Mouse (Mus musculus) heart, postnatal 14 days (tissue): Measurements from ENCODE around the gene Dock10. TPM values are rescaled to one million over a fixed set of nuclear protein-coding genes. Genes with fewer than 3 reads are reported as not detected.
"Not testable (repeated sequence)": the region's sequence is repeated elsewhere in the genome, so short reads cannot be mapped to it uniquely, and the experiment has no call there.

Experiments
- DNase-seq, 2 experiments: peaks; one replicate each; pipeline ENCODE4 v3.0.0; 2021 to 2022
- intact Hi-C: fragments of 180-260 bp; cut with DNase I; formaldehyde crosslinking; loops from one replicate; pipeline ENCODE4 v1.15.1; 2025
- long read RNA-seq, 2 experiments: library from polyadenylated mRNA; stranded (forward); transcript quantifications; one replicate each; pipeline ENCODE4 v2.0.0; 2021
- total RNA-seq, 2 experiments: library from RNA; stranded (reverse); gene quantifications; 2 replicates each; pipeline ENCODE4 v1.2.3; 2021

The Dock10 gene
- 1 to 10 TPM; 8.0 to 8.4 TPM for total RNA-seq
- long read RNA-seq, experiment 1, partial matches to known transcripts, result 1 of 2 reads
- long read RNA-seq, experiment 1, other reads (novel, unspliced or antisense), result 1 of 2 reads
- long read RNA-seq, experiment 2, partial matches to known transcripts, result 0 of 1 reads
- long read RNA-seq, experiment 2, other reads (novel, unspliced or antisense), result 1 of 1 reads

DNA sequence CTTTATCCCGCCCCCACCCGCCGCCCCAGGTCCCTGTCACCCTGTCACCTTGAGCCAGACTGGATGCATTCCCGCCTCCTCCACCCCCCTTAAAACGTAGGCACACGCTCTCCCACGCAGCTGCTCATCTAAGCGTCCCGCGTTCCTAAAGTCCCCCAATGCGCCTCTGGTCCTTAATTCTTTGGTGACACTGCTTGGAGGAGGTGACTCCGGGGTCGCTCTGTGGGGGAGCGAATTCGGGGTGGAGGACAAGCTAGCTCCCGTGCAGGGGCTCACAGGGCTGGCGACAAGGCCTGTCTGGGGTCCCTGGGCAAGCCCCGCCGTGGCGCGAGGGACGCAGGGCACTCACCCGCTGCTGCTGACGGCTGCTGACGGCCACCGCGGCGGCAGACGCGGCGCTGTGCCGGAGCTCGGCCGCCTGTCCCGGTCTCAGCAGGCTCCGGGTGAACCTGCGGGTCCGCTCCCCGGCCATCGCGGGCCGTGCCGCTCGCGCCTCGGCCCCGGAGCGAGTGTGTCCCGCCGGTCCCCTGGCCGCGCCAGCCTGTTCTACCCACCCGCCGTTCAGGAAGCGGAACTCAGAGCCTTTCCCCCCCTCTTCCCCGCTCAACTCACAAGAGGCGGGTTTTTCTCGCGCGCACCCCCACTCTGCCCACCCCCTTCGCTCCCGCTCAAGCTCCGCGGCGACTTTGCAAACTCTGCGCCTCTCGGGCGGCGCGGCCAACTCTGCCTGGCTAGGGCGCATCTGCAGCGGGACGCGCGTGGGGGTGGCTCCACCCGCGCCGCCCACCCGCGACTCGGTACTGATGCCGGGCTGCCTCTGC is at the start of gene Dock10:
Gene Dock10, minus strand, starts transcription at position 551 of the 821 bp plus-strand sequence.
- peak; percentile 44 to 46 for DNase-seq
- intact Hi-C loops, result no loop called here

DNA sequence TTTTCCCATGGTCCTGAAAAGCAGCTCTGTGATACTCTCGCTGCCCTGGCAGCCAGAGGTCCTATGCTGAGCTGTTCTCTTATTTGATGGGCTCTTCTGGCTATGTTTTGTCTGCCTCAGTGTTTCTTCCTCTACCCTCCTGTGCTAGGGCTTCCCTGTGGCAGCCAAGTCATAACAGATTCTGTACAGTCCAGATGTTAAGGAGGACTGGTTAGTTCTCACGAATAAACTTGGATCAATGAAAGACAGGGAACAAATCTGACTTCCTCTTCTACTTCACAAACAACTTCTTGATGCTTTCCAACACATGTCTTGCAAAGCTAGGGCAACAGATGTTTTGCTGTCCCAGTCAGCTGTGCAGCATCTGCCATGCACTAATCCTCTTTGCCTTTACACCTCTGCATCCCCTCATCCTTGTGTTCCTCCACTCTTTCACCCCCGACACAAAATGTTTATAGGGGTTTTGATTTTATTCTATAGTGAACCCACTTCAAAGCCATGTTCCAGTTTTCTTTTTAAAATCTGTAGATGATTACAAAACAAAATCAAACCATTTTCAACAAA is 48.6 kb upstream of the Dock10 start:
- intact Hi-C loops, result no loop called here
- DNase-seq, result no peak

DNA sequence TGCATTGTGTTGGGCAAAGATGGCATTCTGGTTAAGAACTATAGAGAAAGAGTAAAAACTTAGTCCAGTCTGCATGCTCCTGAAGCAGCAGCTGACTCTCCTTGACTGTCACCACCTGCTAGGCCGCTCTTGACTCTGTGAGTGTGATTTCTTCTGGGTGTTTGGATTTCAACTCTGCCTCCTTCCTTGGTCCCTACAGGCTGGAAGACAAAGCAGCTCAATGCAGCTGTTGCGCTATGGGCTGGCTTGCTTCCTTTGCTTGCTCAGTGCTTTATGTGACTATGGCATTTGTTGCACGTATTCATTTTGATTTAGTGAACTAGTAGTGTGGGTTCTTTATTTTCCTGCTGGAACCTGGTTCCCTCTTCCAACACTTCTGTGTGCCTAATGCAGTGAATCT is 43.7 kb upstream of the Dock10 start:
- DNase-seq, result peak in 1 of 2 experiments; percentile 1
- intact Hi-C loops, result no loop called here

DNA sequence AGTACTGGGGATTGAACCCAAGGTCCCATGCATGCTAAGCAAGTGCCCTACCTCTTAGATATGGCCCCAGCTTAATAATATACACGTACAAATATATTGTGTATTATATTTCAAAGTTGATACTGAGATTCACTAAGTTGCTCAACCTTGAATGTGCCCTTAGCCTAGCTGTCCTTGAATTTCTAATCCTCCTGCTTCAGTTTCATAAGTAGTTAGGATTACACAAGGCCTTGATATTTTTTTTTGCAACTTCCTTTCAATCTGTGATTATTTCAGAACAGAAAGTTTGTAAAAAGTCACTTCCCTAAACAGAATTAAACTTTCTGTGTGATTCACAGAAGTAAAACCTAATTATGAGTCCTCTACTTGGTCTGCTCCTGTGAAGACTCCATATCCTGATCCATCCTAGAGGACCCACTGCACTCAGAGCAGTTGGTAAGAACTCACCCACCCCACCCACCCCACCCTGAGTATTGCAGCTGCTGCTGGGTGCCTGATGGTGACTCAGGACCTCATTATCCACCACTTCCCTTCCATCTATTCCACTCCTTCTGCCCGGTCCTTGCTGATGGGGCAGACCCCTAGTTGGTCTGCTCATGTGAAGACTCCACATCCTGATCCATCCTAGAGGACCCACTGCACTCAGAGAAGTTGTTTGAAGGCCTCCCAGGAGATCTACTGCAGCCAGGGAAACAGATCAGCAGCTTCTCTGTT is 26.9 kb upstream of the Dock10 start:
- intact Hi-C loops, result no loop called here
- DNase-seq, result no peak

DNA sequence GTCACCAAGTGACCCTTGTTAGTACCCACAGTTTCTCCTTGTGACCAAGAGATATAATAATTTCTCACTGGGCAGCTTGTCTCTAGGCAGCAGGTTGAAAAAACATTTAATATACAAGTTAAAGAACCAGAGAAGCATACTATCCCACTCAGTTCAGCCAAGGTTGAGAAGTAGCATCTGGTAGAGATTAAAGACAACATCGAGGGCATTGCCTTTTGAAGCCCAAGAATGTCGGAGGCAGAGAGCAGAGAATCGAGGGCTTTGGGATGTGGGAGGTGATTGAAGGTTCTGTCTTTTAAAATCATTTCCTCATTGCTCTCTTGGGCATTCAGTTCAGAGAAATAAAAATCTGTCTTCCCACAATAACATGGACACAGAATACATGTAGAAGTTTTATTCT is 25.8 kb upstream of the Dock10 start:
- no peak for DNase-seq
- intact Hi-C loops, result no loop called here

DNA sequence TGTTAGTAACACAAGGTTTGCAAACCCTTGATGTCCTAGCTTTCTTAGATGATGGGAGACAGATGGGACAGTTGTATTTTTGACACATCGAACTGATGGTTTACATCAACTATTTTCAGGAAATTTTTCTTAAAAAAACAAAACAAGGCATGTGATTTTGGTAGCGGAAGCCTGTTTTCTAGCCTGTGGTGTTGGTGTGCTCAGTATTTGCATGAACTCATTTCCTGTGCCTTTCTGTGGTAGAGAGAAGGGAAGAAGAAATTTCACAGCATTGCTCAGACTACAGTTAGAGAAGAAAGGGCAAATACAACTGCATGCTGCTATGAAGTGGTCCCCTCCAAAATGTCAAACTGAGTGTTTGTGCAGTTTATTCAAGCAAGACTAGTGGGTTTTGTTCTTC is 7.2 kb upstream of the Dock10 start:
- DNase-seq, result no peak

DNA sequence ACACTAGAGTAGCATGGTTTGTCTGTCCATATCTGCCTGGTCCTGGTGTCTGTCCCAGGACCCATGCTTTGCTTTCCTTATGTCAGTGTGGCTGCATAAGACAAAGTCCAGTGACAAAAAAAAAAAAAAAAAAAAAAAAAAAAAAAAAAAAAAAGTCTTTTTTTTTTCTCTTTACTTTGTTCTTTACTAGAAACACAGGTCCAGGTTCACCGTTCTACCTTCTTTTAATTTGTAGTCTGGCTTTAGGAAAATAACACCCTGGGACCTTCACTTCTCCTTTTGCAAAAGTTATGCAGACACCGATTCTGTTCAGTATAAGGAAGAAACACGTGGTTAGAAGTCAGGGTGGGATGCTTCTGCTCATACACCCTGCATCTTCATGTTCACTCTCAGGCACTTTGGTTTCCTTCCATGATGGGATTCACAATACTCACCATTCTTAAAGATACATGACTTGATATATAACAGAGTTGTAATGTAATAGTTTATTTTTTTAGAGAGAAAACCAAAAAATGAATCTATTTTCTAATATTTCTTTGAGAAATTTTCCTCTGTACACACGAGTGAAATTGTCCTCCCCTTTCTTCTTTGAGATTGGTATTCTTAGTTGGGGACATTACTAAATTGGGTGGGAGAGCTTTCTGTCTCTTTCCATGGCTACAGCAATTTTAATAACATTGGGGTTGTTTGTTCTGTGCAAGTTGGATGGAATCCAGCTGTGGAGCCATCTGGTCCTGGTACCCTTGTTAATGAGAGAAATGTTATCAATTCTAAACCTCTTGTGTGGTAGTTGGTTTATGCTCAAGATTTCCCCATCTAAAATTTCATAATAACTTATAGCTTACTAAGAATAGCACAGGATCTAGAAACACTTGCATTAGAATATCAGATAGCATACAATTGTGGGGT is 5.0 kb upstream of the Dock10 start:
- intact Hi-C loops, result no loop called here
- DNase-seq, result no peak

More for the DNA sequence above, 7.2 kb upstream of the Dock10 start:
- intact Hi-C loops, result no loop called here

DNA sequence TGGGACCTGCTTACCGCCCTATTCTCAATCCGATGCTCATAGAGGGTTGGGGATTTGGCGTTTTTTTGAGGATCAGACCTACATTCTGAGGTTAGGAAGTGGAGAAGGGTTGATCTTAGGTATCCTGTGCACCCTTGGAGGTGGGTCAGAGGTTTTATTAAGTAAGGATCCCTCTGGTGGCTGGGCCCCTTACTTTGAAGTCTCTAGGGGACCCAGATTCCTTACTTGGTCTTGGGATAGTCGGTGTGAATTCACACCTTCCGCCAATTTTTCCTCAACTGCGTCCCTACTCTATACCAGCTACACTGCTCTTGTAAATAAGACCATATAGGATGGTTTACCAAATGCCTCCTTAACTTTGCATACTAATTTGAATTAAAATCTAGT is 464 bp upstream of the Dock10 start:
- DNase-seq, result no peak
- intact Hi-C loops, result no loop called here

DNA sequence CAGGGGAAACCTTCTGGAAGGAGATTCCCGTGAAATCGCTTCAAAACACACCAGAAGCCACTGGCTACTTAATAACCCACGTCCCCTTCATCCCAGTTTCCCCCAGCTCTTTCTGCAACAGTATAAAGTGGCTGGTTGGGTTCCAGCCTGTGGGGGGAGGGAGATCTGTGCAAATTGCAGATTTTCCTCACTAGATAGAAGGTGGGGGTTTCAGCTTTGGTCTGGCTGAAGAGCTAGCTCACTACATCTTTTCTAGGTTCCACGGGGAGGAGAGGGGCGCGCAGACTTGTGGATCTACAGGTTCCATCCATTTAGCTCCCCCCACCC is 714 bp downstream of the Dock10 start:
- DNase-seq, result no peak
- intact Hi-C loops, result no loop called here

DNA sequence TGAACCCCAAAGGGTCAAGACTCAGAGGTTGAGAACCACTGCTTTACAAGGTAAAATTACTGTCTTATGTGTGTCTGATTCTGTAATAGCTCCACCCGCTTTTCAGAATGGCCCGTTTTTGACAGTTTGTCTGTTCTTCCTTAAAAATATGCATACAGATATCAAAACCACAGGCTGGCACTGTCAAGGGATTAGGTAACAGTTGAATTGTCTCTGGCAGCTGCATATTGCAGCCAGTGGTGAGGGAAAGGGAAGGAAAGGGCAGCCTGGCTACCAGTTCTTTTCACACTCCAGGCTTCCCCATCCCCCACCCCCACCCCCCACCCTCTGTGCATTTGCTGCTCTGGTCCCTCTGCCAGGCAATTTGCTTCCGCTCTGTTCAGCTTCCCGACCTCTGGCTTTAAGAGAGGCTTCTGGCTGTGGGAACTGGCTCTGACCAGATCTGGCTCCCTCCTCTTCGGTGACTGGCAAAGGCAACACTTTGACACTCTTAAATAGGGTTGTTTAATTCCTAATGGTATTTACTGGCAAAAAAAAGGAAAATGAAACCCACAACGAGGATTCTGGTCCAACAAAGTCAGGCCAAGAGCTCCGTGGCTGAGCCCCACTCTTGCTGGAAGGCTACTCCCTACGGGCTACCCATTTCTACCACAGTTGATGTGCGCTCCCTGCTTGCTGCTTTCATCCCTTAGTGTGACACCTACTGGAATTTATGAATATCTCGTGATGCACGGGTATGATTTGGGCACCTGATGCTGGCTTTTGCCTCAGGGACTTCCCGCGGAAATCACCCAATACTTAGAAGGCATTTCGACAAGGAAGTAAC is 1.3 kb downstream of the Dock10 start:
- peak in 1 of 2 experiments; percentile 11 for DNase-seq
- intact Hi-C loops, result no loop called here

DNA sequence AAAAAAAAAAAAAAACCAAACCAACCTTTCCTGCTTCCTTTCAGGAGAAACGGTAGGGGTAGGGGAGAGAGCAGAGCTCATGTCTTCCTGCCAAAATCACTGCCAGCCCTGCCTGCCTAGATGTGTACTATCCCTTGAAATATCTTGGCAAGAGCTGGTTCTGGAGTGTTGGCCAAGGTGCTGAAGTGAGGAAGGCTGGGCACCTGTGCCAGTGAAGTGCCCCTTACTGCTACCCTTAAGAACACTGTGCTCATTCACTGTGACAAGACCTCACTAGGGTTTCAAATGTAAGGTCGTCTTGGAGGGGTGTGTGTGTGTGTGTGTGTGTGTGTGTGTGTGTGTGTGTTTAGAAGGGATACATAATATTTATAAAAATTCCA is 2.3 kb downstream of the Dock10 start:
- peak in 1 of 2 experiments; percentile 5 for DNase-seq
- intact Hi-C loops, result no loop called here

DNA sequence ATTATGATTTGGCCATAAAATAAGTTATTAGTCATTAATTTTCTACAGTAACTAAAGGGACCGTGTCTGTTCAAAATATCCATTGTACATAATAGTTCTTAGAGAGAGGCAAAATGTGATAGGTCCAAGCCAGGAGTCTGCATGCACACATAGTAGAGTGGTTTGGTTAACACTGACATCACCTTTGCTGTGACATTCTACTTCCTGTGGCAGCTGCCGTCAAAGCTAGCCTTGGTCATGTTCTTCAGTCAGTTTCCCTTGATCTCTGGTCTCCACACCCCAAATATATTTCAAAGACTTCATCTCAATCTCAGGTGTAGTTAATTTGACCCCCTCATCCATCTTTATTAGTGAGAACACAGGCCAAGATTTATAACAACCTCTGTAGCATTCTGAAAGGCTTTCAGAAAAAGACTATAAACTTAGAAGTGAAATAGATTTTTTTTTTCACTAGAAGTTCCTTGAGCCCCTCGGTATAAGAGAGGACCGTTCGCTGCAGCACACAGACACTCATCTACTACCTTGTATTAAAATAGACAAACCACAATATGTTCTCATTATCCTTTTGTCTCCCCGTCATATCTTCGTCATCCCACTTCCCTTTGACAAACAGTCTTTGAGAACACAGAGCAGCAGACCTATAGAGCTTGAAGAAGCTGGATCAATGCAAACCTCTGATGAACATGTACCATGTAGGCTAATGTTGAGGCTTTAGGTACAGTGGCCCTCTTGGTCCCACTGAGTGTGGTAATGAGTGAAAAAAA is 2.8 kb downstream of the Dock10 start:
- intact Hi-C loops, result no loop called here

DNA sequence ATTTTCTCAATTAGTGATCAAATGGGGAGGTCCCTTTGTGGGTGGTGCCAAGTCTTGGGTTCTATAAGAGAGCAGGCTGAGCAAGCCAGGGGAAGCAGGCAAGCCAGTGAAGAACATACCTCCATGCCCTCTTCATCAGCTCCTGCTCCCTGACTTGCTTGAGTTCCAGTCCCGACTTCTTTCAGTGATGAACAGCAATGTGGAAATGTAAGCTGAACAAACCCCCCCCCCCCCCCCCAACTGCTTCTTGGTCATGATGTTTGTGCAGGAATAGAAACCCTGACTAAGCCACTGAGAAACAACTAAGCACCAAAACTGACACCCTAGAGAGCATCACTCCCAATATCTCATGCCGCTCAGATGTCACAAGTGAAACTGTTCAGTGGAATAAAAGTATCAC is 9.2 kb downstream of the Dock10 start:
- intact Hi-C loops, DNase-seq: not testable (repeated sequence)

More for the DNA sequence above, 2.8 kb downstream of the Dock10 start:
- no peak for DNase-seq

DNA sequence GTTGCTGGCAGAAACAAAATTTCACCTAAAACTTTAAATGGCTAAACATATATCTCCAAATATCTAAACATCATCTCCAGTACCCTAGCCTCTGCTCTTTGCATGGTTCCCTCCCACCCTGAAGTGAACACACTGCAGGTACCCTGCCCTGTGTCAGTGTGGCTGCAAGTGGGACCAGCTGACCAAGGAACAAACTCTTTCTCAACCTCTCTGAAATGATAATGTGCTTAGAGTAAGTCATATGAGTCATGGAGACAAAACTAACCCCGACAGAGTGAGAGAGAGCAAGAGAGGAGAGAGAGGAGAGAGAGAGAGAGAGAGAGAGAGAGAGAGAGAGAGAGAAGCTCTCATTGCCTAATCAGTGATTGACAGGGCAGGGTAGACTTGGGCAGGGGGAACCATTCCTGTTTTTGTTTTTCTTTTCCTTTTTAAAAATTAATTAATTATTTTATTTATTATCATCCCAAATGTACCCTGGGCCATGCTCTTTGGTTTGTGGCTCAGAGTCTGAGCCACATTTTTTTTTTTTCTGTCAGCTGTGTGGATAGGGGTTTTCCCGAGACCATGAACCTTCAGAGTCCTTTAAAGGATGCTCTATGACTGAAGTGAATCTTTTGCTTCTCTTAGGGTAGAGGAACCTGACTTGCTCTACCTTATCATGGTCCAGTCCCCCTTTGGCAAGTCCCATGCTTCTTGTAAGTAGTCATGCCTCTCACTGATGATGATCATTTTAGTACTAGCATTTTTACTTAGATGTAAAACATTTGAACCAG is 11.4 kb downstream of the Dock10 start:
- DNase-seq, result no peak
- intact Hi-C loops, result no loop called here

DNA sequence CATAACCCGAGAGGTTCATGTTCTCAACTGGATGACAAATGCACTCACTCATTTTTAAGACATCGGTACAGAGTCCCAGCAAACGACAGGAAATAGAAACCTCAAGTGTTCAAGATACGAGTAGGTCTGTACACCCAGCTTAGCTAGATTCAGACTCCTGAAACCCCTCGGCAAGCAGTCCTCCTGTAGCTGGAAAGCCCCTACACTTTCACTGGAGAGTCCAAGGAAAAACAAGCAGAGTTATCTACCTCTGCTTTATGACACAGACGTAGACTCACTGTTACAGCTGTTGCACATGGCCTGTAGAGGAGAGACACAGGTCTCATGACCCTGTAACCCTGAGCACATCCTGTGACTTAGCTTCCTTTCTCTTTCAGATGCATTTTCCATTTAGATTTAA is 12.1 kb downstream of the Dock10 start:
- no peak for DNase-seq

DNA sequence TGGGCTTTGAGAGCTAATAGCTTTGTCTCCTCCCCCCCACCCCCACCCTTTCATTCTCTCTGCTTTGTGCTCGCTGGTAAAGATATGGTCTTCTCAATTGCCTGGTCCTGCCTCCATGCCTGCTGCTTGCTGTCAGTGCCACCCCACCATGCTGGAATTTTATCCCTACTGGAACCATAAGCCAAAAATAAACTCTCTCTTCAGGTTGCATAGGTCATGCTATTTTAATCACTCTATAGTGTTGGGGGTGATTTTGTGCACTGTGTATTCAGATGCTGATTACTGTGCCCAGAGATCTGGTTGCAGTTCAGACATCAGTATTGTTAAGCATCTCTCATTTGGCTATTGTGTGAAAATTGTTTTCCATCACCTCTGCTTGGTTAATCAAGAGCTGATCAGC is 18.9 kb downstream of the Dock10 start:
- no peak for DNase-seq
- intact Hi-C loops, result no loop called here

More for the DNA sequence above, 12.1 kb downstream of the Dock10 start:
- intact Hi-C loops, result no loop called here

DNA sequence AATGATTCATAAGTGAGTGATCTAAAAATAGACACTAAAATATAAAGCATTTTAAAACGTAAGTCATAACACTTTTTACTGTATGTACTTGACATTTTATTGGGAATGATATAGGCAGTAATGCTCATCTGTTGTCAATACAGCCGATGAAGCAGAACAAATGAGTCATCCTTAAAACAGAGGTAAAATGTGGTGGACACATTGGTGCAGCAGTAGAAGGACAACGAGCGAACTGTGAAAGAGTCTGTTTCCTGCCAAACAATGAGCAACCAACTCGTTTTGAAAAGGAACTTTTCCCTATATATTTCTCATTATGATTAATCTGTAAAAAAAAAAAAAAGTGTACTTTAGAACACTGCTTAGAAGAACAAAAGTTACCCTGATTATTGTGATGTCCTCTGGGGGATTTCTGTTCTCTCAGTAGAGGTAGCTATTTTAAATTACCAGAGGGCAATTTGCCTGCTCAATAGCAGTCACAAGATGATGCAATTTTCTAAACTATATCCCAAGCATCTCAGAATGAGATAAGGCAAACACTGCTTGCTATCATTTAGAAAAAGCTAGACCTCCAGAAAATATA is 20.4 kb downstream of the Dock10 start:
- intact Hi-C loops, result no loop called here
- no peak for DNase-seq

DNA sequence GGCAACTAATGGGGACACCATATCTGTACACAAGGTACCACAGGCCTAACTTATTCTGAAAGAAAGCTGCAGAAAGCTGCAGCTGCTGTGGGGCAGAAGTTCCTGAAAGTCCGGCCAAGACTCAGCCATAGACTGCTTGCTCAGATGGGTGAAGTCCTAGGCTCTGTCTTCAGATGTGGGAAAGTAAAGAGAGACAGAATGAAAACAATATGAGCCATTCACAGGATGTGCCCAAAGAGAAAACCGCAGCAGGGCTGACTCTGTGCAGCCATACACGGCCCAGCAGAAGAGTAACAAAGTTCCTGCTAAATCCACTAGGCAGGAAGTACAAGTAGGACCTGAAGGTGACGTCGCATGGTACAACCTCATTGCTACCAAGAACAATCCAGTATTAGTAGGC is 27.7 kb downstream of the Dock10 start:
- no peak for DNase-seq
- intact Hi-C loops, result no loop called here
